Mouse (Mus musculus) hindbrain, embryonic 13.5 days (tissue): ENCODE measurements around the gene Gm3045. TPM values are rescaled to one million over a fixed set of nuclear protein-coding genes. Genes with fewer than 3 reads are reported as not detected.

ENCODE experiments used
- ATAC-seq: fragments of 200-750 bp; cut with Nextera tagmentation; 2 replicates; pipeline ENCODE4 v1.8.0; 2017; ENCODE audit warnings: moderate TSS enrichment; ENCODE audit not compliant: low FRiP score
- H3K27ac ChIP-seq: fragments of 300-500 bp; sonication (generic); 2 replicates; pipeline ENCODE4 v1.5.1; 2015; ENCODE audit warnings: inconsistent platforms, mild to moderate bottlenecking, moderate library complexity
- H3K27me3 ChIP-seq: fragments of 300-500 bp; sonication (generic); 2 replicates; pipeline ENCODE4 v1.6.1; 2015; ENCODE audit warnings: mild to moderate bottlenecking, inconsistent platforms
- H3K36me3 ChIP-seq: fragments of 300-500 bp; sonication (generic); 2 replicates; pipeline ENCODE4 v1.6.1; 2015; ENCODE audit warnings: mild to moderate bottlenecking, inconsistent platforms
- H3K4me1 ChIP-seq: fragments of 300-500 bp; sonication (generic); replicated peaks from 2 replicates; pipeline ENCODE4 v1.6.1; 2015; ENCODE audit warnings: inconsistent platforms
- H3K4me2 ChIP-seq: fragments of 300-500 bp; sonication (generic); 2 replicates; pipeline ENCODE4 v1.6.1; 2015; ENCODE audit warnings: inconsistent platforms, mild to moderate bottlenecking, moderate library complexity
- H3K4me3 ChIP-seq: fragments of 300-500 bp; sonication (generic); 2 replicates; pipeline ENCODE4 v1.5.1; 2015; ENCODE audit warnings: mild to moderate bottlenecking, inconsistent platforms
- H3K9ac ChIP-seq: fragments of 300-500 bp; sonication (generic); 2 replicates; pipeline ENCODE4 v1.6.1; 2015; ENCODE audit warnings: mild to moderate bottlenecking, inconsistent platforms
- H3K9me3 ChIP-seq: fragments of 300-500 bp; sonication (generic); 2 replicates; pipeline ENCODE4 v1.6.1; 2016; ENCODE audit warnings: inconsistent platforms
- WGBS: fragments of 180-500 bp; shearing (Covaris S2); methylation state at CpG from one replicate; pipeline ENCODE4 v1.1.7; 2015; 5-methylcytosine and 5-hydroxymethylcytosine counted together
- polyA plus RNA-seq: library from polyadenylated mRNA; unstranded; fragments of >200 nt; fragmentation: Nextera tagmentation; extraction: Ambion mirVana; gene quantifications from 2 replicates; pipeline ENCODE4 v1.2.1, GENCODE M21; 2015

Gm3045 gene
- polyA plus RNA-seq, 1 experiment from 2014 or later = not detected

DNA sequence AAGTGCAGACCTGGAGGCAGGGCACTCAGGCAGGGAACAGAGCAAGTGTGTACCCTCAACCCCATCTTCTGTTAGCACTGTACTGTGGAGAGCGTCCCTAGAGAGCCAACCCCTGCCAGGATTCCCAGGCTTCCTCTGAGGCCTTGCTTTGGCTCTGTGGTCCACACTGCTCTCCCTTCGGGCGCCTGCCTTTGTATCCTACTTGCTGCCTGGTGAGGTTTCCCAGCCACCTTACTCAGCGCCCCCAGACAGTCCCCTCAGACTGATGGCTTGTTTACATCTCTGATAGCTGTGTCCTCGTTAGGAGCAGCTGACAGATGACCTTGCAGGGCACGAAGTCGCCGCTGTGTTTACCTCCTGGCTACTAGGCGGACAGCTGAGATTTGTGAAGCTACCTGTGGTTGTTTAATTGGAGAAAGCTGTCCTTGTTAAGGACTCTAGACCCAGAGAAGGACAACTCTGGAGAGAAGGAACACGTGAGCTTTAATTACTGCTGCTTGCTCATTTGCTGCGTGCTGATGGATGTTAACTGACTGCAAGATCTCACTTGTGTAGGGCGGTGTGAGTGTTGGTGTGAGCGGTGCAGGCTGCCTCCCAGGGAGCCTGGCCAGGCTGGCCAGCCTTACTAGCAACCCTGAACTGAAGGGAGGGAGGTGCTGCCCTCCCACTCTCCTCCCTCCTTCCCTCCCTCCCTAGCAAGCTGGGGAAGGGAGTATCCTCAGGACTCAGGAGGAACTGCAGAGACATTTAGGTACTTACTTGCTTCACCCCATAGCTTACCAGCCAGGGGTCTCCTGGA lies 7.5 kb upstream of the Gm3045 start:
- Histone ChIP-seq H3K4me1 (peaks cover 7% of the 10 kb centered on the region; the same call in 1 of the 2 replicates), H3K27ac (no peak overlapping the region), H3K4me2 (no peak overlapping the region), H3K9me3 (peaks cover 4% of the 10 kb centered on the region; the same call in 1 of the 2 replicates), H3K27me3 (peaks cover 30% of the 10 kb centered on the region), H3K36me3 (no peaks in the 10 kb centered on the region), H3K9ac (no peak overlapping the region), H3K4me3 (no peak overlapping the region)
- ATAC-seq = no peak
- 49% methylated on average over 13 of the region's 13 CpGs for WGBS

- Histone ChIP-seq H3K36me3 (no peaks in the 10 kb centered on the region), H3K9ac (no peak overlapping the region), H3K27me3 (peaks cover 32% of the 10 kb centered on the region), H3K27ac (no peak overlapping the region), H3K4me3 (no peak overlapping the region), H3K9me3 (no peaks in the 10 kb centered on the region), H3K4me2 (no peak overlapping the region), H3K4me1 (peaks cover 7% of the 10 kb centered on the region; the same call in 1 of the 2 replicates)
- no peak for ATAC-seq
- WGBS = 79% methylated on average over 6 of the region's 6 CpGs
Measured at GRCm38 (mm10) chr13:56419538-56419937, 6.9 kb upstream of the Gm3045 start.

GRCm38 (mm10) chr13:56422072-56422723 lies 4.2 kb upstream of the Gm3045 start:
- WGBS = 30% methylated on average over 16 of the region's 16 CpGs
- Histone ChIP-seq H3K4me2 (no peak overlapping the region), H3K4me1 (peaks cover 7% of the 10 kb centered on the region; the same call in 1 of the 2 replicates), H3K36me3 (no peaks in the 10 kb centered on the region), H3K27me3 (peaks cover 41% of the 10 kb centered on the region), H3K4me3 (no peak overlapping the region), H3K27ac (no peak overlapping the region), H3K9me3 (no peaks in the 10 kb centered on the region), H3K9ac (no peak overlapping the region)
- ATAC-seq = 0 out of 2 replicates have a peak, but pooled peaks have one; percentile 36

- Histone ChIP-seq H3K4me3 (no peak overlapping the region), H3K4me2 (no peak overlapping the region), H3K36me3 (no peaks in the 10 kb centered on the region), H3K27ac (no peak overlapping the region), H3K9ac (no peak overlapping the region), H3K9me3 (no peaks in the 10 kb centered on the region), H3K4me1 (peaks cover 3% of the 10 kb centered on the region; the same call in 1 of the 2 replicates), H3K27me3 (peaks cover 60% of the 10 kb centered on the region)
- WGBS = 88% methylated on average over 7 of the region's 7 CpGs
- ATAC-seq = no peak
Measured at GRCm38 (mm10) chr13:56425931-56426330, 463 bp upstream of the Gm3045 start.

GRCm38 (mm10) chr13:56428724-56429500 lies 2.5 kb downstream of the Gm3045 start:
- Histone ChIP-seq H3K4me1 (peaks cover 13% of the 10 kb centered on the region), H3K9me3 (no peaks in the 10 kb centered on the region), H3K4me2 (no peak overlapping the region), H3K36me3 (no peaks in the 10 kb centered on the region), H3K4me3 (no peak overlapping the region), H3K9ac (no peak overlapping the region), H3K27me3 (peaks cover 50% of the 10 kb centered on the region), H3K27ac (no peak overlapping the region)
- 32% methylated on average over 16 of the region's 16 CpGs for WGBS
- peak; percentile 55 for ATAC-seq

DNA sequence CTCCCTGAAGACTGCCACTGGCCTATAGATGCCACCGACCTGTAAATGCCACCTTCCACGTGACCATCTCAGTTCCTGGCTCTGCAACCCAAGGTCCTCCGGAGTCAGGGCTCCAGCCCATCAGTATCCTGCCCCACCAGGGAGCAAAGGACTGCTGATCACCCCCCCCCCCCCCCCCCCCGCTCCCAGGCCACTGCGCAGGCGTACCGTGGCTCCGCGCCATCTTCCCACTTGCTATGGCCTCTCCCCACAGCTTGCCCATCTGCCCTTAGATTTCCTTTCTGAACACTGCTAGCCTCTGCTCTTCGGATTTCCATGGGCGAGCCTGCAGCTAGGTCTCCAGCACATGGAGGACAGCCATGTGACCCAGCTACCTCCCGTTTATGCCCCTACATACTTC lies 6.1 kb downstream of the Gm3045 start:
- H3K9me3 ChIP-seq = no peaks in the 10 kb centered on the region
- 87% methylated on average over 11 of the region's 12 CpGs for WGBS
- H3K9ac ChIP-seq = no peak overlapping the region
- no peak overlapping the region for H3K4me2 ChIP-seq
- H3K4me3 ChIP-seq = no peak overlapping the region
- H3K4me1 ChIP-seq = peaks cover 20% of the 10 kb centered on the region
- ATAC-seq = no peak
- no peaks in the 10 kb centered on the region for H3K36me3 ChIP-seq
- H3K27ac ChIP-seq = no peak overlapping the region
- peaks cover 64% of the 10 kb centered on the region for H3K27me3 ChIP-seq

DNA sequence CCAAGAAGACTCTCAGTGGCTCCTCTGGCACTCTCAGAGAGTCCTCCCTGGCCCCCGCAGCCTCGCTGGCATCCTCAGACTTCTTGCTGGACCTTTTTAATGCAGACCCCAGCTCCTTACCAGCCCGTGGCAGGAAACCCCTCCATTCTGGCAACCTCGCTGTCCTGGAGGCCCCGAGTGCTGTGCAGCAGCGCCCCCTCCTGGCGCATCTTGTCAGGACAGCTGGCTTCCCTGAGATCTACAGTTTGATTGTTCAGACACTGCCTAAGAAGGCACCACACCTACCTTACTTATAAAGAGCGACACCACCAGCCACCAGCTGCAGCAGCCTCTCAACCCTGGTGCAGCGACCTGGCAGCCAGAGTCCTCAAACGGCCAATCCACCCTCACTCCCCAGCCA lies 7.1 kb downstream of the Gm3045 start:
- no peak overlapping the region for H3K4me3 ChIP-seq
- ATAC-seq = no peak
- peaks cover 65% of the 10 kb centered on the region for H3K27me3 ChIP-seq
- 7% methylated on average over 10 of the region's 10 CpGs for WGBS
- H3K27ac ChIP-seq = no peak overlapping the region
- 0 out of 2 replicates have a peak overlapping the region, but pooled peaks have one; percentile 15 for H3K9ac ChIP-seq
- no peak overlapping the region for H3K4me2 ChIP-seq
- H3K4me1 ChIP-seq = peaks cover 29% of the 10 kb centered on the region
- H3K36me3 ChIP-seq = no peaks in the 10 kb centered on the region
- H3K9me3 ChIP-seq = no peaks in the 10 kb centered on the region

GRCm38 (mm10) chr13:56434311-56434751 lies 7.9 kb downstream of the Gm3045 start:
- H3K27ac ChIP-seq = no peak overlapping the region
- no peaks in the 10 kb centered on the region for H3K36me3 ChIP-seq
- no peak overlapping the region for H3K4me2 ChIP-seq
- 0 out of 2 replicates have a peak overlapping the region, but pooled peaks have one; percentile 15 for H3K9ac ChIP-seq
- WGBS = 70% methylated on average over 9 of the region's 9 CpGs
- no peak for ATAC-seq
- peaks cover 69% of the 10 kb centered on the region for H3K27me3 ChIP-seq
- H3K4me1 ChIP-seq = peaks cover 32% of the 10 kb centered on the region
- no peak overlapping the region for H3K4me3 ChIP-seq
- H3K9me3 ChIP-seq = no peaks in the 10 kb centered on the region

DNA sequence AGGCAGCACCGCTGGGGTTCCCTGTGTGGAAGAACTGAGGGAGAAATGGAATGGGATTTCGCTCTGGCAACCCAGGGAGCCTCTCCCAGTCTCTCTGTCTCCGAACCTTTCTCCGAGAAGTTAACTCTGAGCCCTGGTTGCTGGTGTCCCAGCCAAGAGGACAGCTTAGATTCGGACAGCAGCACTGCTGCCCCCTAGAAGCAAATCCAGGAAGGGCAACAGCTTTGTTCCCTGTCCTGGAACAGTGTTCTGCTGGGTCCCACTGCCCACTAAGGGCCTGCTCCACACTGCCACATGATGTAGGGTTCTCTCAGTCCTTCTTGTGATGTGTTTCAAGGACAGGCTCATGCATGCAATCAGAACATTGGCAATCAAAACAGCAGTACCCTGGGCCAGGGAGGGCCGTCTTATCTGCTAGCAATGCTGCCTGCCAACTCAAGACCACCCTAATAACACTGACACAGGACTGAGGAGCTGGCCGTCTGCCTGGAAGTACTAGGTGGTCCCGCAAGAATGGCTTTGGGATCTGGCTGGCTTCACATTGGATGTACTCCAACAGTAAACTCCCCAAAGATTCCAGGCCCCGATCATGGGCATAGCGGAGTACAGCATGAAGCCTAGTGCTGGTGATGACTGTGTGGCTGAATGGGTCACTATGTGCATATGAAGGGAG lies 9.4 kb downstream of the Gm3045 start:
- no peak overlapping the region for H3K4me3 ChIP-seq
- peaks cover 71% of the 10 kb centered on the region for H3K27me3 ChIP-seq
- H3K27ac ChIP-seq = no peak overlapping the region
- 61% methylated on average over 10 of the region's 10 CpGs for WGBS
- ATAC-seq = no peak
- H3K36me3 ChIP-seq = no peaks in the 10 kb centered on the region
- no peaks in the 10 kb centered on the region for H3K9me3 ChIP-seq
- peaks cover 32% of the 10 kb centered on the region for H3K4me1 ChIP-seq
- no peak overlapping the region for H3K4me2 ChIP-seq
- H3K9ac ChIP-seq = no peak overlapping the region

- WGBS = 4% methylated on average over 51 of the region's 51 CpGs
- Histone ChIP-seq H3K9ac (peak within 1 kb of the TSS; percentile 49; the same call in 1 of the 2 replicates), H3K4me2 (peak within 1 kb of the TSS; percentile 56)
Measured at GRCm38 (mm10) chr13:56438211-56439075, 12.0 kb downstream of the Gm3045 start, which contains the start of gene Slc25a48. Slc25a48 (plus strand) TSS chr13:56438355.

DNA sequence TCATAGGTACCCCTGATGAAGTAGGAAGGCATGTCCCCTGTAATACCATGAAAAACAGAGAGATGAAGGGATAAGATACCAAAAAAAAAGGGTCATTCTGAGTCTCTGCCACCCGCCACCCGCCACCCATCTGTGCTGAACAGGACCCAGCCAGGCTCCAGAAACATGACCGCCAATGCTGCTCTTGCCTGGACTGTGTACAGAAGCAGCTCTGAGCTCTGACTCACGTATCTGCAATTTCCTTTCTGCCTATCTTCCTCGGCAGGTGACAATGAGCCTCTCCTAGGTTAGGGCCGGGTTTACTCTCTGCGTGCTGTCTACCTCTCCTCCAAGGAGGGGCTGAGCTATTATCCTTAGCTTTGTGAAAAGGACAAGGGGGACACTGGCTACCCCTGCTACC lies 17.0 kb downstream of the Gm3045 start:
- WGBS = 87% methylated on average over 7 of the region's 7 CpGs
- Histone ChIP-seq H3K36me3 (no peaks in the 10 kb centered on the region), H3K27ac (no peak overlapping the region), H3K4me1 (peaks cover 8% of the 10 kb centered on the region), H3K9me3 (no peaks in the 10 kb centered on the region), H3K4me3 (no peak overlapping the region), H3K9ac (no peak overlapping the region), H3K27me3 (peaks cover 36% of the 10 kb centered on the region), H3K4me2 (no peak overlapping the region)
- ATAC-seq = no peak

More at GRCm38 (mm10) chr13:56438211-56439075, 12.0 kb downstream of the Gm3045 start, which contains the start of gene Slc25a48:
- ATAC-seq = no peak
- Histone ChIP-seq H3K4me3 (peak within 1 kb of the TSS; percentile 33), H3K9me3 (no peaks in the 10 kb centered on the region), H3K4me1 (peaks cover 26% of the 10 kb centered on the region), H3K27me3 (peaks cover 72% of the 10 kb centered on the region), H3K36me3 (no peaks in the 10 kb centered on the region), H3K27ac (no peak within 1 kb of the TSS)
